Mouse (Mus musculus) layer of hippocampus, adult 9-11 months (tissue): ENCODE data around the gene Lpcat2b.

Experiments
- DNase-seq: peaks from one replicate; pipeline ENCODE4 v3.0.0; 2022

Lpcat2b gene

GRCm38 (mm10) chr5:107448784-107449183, 17.4 kb downstream of the Lpcat2b start:
- DNase-seq = no peak

- DNase-seq = no peak
Measured at GRCm38 (mm10) chr5:107449620-107450019, 18.3 kb downstream of the Lpcat2b start.

GRCm38 (mm10) chr5:107450299-107450698, 18.9 kb downstream of the Lpcat2b start:
- DNase-seq = peak; percentile 44

GRCm38 (mm10) chr5:107462147-107463076, 31.1 kb downstream of the Lpcat2b start:
- no peak for DNase-seq

GRCm38 (mm10) chr5:107466501-107466900, 35.2 kb downstream of the Lpcat2b start:
- DNase-seq = no peak

GRCm38 (mm10) chr5:107467098-107467497, 35.7 kb downstream of the Lpcat2b start:
- DNase-seq = no peak

GRCm38 (mm10) chr5:107470600-107471329, 39.4 kb downstream of the Lpcat2b start:
- DNase-seq = no peak

- no peak for DNase-seq
Measured at GRCm38 (mm10) chr5:107480194-107480593, 48.8 kb downstream of the Lpcat2b start.
